Mouse (Mus musculus) layer of hippocampus, adult 11-12 months (tissue): ENCODE measurements around the gene Stard13.
A peak's percentile ranks its signal among the peaks of the same experiment; 100 is the strongest.

ENCODE experiments used
- DNase-seq: peaks from one replicate; pipeline ENCODE4 v3.0.0; 2022; ENCODE audit warnings: low spot score

The Stard13 gene

DNA sequence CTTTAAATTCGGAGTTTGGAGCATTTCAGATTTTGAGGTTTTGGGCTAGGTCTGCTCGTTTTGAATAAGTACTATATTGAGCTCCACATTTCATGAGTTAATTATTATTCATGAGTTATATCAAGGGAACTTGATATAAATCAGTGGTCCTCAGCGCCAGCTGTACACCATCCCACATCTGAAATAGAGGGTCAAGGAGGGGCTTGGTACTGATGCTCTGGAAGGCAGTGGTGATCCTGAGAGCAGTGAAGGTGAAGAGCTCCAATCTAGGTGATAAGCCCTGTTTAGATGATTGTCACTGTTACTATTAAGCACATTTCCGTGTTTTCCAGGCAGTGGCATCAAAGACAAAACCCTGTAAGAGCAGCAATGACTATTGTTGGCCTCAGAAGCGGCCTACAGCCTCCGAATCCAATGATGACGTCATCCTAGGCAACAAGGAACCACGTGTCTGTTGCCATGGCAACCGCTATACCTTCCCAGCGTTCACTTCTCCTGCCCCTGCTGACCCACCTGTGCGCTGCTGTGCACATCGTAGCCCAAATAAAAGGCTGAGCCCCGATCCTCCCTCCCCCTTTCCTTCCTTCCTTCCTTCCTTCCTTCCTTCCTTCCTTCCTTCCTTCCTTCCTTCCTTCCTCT is 5.2 kb downstream of the Stard13 start:
- DNase-seq: no peak

GRCm38 (mm10) chr5:151223696-151224366 is 9.8 kb downstream of the Stard13 start:
- DNase-seq: no peak

GRCm38 (mm10) chr5:151222791-151223190 is 10.8 kb downstream of the Stard13 start:
- DNase-seq: no peak

GRCm38 (mm10) chr5:151218689-151219115 is 14.9 kb downstream of the Stard13 start:
- no peak for DNase-seq

- DNase-seq: no peak
Observed at GRCm38 (mm10) chr5:151213097-151213496, 20.5 kb downstream of the Stard13 start.

- no peak for DNase-seq
Observed at GRCm38 (mm10) chr5:151210869-151211268, 22.8 kb downstream of the Stard13 start.

DNA sequence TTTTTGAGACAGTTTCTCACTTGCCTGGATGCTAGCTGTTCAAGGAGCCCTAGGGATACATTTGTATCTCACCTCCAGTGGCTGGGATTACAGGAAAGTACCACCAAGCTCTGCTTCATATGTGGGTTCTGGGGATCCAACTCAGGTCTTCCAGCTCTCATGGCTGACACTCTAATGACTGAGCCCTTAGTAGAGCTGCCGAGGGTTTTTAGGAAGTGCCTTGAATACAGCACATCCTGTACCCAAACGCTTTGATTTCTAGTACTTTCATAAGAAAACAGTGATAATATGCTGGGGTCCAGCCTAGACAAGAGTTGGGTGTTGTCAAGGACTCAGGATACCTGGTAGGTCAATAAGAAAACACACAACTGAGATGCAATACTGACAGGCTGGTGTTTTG is 23.6 kb downstream of the Stard13 start:
- no peak for DNase-seq

DNA sequence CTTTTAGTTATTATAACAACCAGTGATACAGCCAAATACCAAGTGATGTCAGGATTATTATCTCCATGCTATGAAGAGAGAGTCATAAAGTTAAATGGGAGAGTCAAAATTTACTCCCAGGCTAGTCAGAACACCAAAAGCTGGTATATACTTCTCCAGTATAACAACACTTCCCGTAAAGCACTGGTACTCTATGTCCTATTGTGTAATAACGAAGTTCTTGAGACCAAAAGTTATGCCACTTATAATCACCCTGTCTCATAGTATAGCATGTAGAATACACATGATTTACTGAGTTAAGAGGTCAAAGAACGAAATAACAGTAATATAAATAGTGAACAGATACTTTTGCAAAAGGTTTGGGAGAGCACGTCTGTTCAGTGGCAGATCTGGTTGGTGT is 28.6 kb downstream of the Stard13 start:
- DNase-seq: no peak

- DNase-seq: no peak
Observed at GRCm38 (mm10) chr5:151202925-151203324, 30.7 kb downstream of the Stard13 start.

DNA sequence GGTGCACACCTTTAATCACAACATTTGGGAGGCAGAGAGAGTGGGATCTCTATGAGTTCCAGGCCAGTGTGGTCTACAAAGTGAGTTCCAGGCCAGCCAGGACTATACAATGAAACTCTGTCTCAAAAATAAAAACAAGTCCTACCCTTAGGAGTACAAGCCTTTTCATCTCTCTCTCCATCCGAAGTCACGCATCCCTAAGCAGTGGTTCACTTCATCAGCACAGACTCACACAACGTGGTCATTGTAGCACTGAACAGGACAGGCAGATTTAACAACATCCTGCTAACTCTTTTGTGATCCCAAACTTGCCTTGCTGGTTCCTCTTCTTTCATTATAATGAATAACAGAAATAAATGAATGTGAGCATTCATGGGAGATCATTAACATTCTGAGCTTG is 32.4 kb downstream of the Stard13 start:
- DNase-seq: no peak

GRCm38 (mm10) chr5:151199235-151199634 is 34.4 kb downstream of the Stard13 start:
- DNase-seq: no peak

- DNase-seq: no peak
Observed at GRCm38 (mm10) chr5:151196603-151197272, 36.9 kb downstream of the Stard13 start.

GRCm38 (mm10) chr5:151193885-151194520 is 39.6 kb downstream of the Stard13 start:
- DNase-seq: no peak

- no peak for DNase-seq
Observed at GRCm38 (mm10) chr5:151192266-151192665, 41.4 kb downstream of the Stard13 start.

- no peak for DNase-seq
Observed at GRCm38 (mm10) chr5:151190764-151191163, 42.9 kb downstream of the Stard13 start.

- peak; percentile 54 for DNase-seq
Observed at GRCm38 (mm10) chr5:151189789-151190378, 43.8 kb downstream of the Stard13 start.

DNA sequence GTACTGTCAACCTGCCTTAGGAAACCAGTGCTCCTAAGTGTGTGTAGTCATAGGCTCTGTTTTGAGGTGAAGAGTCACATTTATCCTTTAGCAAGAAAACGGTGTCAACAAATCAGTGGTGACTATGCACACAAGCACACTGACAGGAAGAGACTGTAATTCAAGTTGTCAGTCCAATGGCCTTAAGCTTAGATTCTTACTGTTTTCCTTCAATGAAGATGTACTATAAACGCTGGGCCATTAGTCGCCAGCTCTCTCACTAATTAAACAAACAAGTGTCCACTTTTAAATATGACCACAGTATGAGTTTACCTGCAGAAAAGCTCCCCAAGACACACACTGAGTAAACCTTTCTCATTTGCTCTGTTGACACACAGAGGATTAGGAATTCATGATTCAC is 44.3 kb downstream of the Stard13 start:
- DNase-seq: no peak

DNA sequence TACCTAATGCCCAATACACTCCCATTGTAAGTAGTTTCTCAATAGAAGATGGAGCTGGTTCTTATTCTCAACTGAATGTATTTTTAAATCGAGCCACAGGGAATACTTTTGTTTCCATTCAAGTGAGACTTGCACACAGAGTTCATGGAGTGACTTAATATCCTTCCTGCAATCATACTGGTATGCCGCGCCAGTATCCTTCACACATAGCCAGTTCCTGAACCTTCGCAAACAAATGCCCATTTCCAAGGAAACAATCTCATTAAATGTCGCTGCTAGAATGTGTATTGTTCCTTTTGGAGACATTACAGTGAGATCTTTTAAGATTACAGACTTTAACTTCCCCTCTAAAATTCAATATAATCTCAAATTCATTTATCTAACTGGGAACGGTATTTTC is 45.0 kb downstream of the Stard13 start:
- DNase-seq: no peak

- DNase-seq: peak; percentile 14
Observed at GRCm38 (mm10) chr5:151187336-151187735, 46.3 kb downstream of the Stard13 start.

GRCm38 (mm10) chr5:151185286-151185856 is 48.3 kb downstream of the Stard13 start:
- no peak for DNase-seq

GRCm38 (mm10) chr5:151183656-151184240 is 49.9 kb downstream of the Stard13 start:
- DNase-seq: no peak

DNA sequence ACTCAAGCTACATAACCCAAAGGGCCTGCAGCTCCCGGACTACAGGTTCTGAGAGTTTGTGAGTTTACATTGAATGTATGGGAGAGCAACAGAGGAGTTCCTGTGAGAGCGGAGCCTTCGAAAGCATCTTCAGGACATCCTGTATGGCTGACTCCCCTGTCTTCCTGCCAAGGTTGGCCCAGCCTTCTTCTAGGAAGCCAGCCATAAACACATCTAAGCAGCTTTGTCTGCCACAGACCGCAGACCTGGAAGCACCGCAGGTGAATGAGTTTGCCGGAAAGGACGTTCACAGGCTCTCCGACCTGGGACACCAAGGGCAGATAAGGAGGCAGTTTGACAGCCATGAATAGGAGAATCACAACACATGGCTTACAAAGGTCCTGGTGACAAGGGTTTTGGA is 52.3 kb downstream of the Stard13 start:
- no peak for DNase-seq
